Mouse (Mus musculus) brown adipose tissue, adult 24 weeks (tissue): Measurements from ENCODE around the gene Birc2. TPM values are rescaled to one million over a fixed set of nuclear protein-coding genes. Genes with fewer than 3 reads are reported as not detected.
"Not testable (repeated sequence)": the region's sequence is repeated elsewhere in the genome, so short reads cannot be mapped to it uniquely, and the experiment has no call there.

Experiments
- H3K27ac ChIP-seq: fragments of 200-500 bp; replicated peaks from 2 replicates; pipeline ENCODE4 v1.5.1; 2012; ENCODE audit warnings: low read depth, mild to moderate bottlenecking, low read length
- H3K4me1 ChIP-seq: fragments of 200-500 bp; 2 replicates; pipeline ENCODE4 v1.6.1; 2012; ENCODE audit warnings: low read length, mixed read lengths; ENCODE audit not compliant: control insufficient read depth, insufficient read depth, insufficient read length
- H3K4me3 ChIP-seq: fragments of 200-500 bp; 2 replicates; pipeline ENCODE4 v1.5.1; 2012; ENCODE audit warnings: low read depth, mild to moderate bottlenecking, low read length, moderate library complexity; ENCODE audit not compliant: insufficient read depth
- polyA plus RNA-seq: library from polyadenylated mRNA; stranded (reverse); fragments of >200 nt; gene quantifications from 2 replicates; pipeline ENCODE4 v1.2.4, GENCODE M21; 2012; ENCODE audit not compliant: missing spikeins, insufficient read depth, insufficient read length

The Birc2 gene
- polyA plus RNA-seq: 10.1 and 19.7 TPM in 2 replicates

DNA sequence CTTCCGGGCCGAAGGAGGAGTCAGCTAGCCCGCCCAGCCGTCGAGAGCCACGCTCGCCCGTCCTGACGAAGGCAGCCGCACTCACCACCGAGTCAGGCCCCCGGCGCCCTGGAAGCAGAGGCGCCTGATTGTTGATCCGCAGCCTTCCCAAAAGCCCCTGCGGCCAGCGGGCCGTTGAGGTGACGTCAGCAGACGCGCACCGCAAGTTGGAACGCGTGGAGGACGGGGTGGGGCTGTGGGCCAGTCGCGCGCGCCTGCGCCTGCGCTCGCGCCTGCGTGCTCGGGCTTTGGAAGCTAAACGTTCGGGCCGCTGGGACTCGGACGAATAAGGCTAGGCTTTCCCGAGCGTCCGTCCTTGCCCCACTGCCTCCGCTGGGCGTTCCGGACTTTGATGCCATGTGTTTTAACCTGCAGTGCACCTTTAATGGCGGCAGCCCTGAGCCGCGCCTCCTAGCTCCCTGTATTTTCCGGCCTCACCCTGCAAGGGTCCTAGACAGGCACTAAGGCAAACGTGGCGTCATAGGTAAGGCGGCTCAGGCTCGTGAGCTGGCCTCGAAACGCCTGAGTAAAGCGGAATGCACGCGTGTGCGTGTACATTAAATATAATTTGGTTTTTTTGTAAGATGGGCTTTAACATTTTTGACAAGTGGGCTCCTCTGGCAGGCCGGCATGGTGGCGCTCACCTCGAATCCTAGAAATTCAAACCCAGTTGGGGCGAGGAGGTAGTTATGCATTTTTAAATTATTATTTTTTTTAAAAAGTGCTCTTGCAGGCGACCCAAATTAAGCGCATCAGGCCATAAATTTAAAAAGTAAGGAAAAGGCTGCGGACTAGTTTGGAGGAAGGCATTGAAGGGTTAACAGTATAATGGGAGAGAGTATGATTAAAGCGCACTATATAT is at the start of gene Birc2:
Gene Birc2, minus strand, starts transcription at position 160 of the 901 bp plus-strand sequence.
- H3K27ac ChIP-seq: peak within 1 kb of the TSS; percentile 92
- peak within 1 kb of the TSS; percentile 85 for H3K4me3 ChIP-seq
- H3K4me1 ChIP-seq: peaks cover 13% of the 10 kb centered on the region

DNA sequence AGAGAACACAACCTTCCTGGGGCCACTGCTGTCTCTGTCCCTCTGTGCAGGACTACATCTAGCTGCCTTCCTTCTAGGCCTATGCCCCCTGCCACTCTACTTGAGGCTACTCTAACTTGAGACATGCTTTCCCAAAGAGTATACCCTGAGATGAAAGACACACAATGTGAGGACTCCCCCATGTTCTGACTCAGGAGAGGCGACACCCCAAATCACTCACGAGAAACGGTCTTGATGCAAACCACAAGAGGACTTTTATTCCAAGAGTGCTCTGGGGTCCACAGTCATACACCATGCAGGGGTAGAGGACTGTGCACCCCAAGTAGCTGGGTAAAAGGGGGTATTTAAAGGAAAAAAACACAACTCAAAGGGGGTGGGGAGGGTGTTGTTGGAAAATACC is 47.5 kb upstream of the Birc2 start:
- Histone ChIP-seq H3K4me1 (no peaks in the 10 kb centered on the region), H3K4me3 (no peak overlapping the region), H3K27ac (no peak overlapping the region)

DNA sequence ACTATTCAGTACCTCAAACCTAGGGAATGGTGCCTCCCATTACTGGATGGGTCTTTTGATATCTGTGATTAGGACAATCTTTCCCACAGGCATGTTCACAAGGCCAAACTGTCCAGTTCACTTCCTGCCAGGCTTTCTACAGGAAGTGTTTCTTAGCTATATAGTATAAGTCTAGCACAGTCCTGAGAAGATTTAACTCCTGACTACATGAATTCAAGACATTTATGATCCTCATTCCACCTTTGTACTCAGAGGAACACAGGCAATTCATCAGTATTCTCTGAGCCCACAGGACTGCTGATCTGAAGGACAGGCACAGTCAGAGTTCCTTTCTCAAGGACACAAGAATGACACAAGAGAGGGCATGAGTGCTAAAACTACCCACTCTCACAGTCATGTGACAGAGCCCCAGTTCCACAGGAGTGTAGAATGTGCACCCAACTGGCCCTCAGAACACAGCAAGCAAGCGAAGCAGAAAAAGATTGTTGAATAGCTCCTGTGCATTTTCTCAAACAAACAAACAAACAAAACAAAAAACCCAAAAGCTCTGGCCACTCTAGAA is 45.5 kb upstream of the Birc2 start:
- no peak overlapping the region for H3K4me3 ChIP-seq

DNA sequence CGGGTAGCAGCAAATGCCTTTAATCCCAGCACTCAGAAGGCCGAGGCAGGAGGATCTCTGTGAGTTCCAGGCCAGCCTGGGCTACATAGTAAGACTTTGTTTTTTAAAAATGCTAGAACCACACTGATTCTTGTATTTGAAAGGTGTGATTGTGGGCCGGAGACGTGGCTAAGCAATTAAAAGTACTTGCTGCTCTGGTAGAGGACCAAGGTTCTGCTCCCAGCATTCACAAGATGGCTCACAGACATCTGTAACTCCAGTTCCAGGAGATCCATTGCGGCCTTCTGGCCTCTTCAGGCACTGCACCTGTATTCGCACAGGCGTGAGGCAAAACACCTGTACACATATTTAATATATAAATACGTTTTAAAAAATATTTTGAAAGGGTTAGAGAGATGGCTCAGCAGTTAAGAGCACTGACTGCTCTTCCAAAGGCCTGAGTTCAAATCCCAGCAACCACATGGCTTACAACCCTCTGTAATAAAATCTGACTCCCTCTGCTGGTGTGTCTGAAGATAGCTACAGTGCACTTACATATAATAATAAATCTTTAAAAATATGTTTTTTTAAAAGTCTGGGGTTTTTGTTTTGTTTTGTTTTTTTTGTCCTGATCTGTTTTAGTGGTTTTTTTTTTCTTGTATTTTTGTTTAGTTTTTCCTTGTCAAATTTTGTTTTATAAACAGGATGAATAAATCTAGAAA is 36.8 kb upstream of the Birc2 start:
- Histone ChIP-seq H3K4me3 (peak overlapping the region; percentile 64), H3K27ac (peak overlapping the region; percentile 80), H3K4me1 (peaks cover 4% of the 10 kb centered on the region; the same call in 1 of the 2 replicates)

More for the DNA sequence above, 45.5 kb upstream of the Birc2 start:
- Histone ChIP-seq H3K4me1 (no peaks in the 10 kb centered on the region), H3K27ac (no peak overlapping the region)

DNA sequence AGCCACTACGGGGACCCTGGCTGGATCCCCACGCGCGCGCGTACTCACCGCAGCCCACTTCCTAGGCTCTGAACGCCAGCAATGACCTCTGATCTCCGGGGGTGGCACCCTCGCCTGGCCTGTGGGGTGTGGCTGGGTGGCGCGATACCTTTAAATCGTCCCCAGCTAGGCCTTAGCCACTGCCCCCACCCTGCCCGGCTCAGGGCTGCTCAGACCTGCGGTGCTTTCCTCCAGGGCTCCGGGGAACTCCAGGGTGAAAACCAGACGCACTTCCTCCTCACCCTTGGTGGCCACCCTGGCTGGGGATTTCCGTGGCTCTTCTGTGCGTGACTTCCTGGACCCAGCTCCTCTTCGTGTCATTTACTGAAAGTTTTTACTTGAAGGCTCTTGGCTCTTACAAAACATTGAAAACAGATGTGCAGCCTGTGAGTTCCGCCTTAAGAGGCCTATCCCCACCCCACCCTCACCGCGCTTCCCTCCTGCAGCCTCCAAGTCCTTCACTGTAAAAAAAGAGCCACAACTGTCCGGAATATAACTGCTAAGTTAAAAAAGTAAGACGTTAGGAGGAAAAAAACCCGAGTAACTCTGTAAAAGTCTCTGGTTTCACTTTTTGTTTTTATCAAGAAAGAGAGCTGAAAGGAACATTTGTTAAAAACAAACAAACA is 36.0 kb upstream of the Birc2 start, which contains the start of gene Birc3:
Gene Birc3, minus strand, starts transcription at position 412 of the 665 bp plus-strand sequence.
- Histone ChIP-seq H3K27ac (peak within 1 kb of the TSS; percentile 80), H3K4me3 (peak within 1 kb of the TSS; percentile 64), H3K4me1 (peaks cover 4% of the 10 kb centered on the region; the same call in 1 of the 2 replicates)

DNA sequence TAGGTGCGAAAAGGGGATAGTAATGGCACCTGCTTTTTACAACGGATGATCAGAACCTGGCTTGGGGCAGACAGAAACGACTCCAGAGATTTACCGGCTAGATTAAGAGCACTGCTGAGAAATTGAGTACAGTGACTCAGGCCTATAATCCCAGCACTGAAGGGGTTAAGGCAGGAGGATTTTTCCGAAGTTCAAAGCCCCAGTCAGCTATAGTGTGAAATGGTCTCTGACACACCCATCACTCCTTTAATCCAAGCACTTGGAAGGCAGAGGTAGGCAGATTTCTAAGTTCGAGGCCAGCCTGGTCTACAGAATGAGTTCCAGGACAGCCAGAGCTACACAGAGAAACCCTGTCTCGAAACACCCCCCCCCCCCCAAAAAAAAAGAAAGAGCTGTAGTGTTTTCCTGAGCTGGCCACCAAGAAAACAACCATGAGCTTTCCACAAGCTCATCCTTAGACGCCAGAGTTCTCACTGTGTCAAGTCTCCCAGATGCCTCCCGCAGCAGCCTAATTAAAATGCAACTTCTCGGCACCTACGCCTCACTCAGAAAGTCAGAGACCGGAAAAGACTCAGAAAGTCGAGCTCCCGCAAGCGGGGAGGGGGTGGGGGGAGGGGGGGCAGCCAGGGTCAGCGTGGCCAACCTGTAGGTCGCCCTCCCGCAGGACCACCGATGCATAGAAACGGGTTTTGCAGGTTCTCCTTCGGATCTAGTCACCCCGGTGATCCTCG is 35.3 kb upstream of the Birc2 start:
- Histone ChIP-seq H3K4me1 (peaks cover 4% of the 10 kb centered on the region; the same call in 1 of the 2 replicates), H3K27ac (peak overlapping the region; percentile 80), H3K4me3 (peak overlapping the region; percentile 64)

DNA sequence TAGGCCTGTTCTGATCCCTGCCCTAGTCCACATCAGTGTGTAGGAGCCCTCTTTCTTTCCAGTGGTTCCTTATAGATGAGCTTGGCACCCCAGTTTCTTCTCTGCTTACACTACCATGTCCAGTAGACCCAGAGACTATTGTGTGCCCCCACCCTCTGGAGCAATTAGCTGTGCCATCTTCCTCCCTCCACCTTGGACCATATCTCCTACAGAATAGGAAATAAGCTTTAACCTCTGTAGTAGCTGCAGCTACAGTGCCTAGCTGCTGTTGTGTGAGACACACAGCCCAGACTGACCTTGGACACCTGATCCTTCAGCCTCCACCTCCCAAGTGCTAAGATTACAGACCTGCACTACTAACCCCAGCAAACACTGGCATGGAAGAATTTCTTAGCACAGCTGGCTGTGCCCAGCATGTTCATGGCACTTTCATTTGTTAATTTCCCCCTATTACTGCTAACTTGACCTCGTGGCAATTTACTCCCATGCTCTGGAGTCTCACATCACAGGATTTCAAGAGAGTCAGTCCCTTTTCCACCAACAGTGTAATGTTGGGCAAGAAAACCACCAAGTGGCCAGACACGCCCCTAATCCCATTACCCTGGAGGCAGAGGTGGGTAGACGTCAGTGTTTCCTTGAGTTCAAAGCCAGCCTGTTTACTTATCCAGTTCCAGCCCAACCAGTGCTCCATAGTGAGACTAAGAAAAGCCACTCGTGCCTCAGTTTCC is 34.6 kb upstream of the Birc2 start:
- peak overlapping the region; percentile 80 for H3K27ac ChIP-seq
- peak overlapping the region; percentile 64 for H3K4me3 ChIP-seq
- H3K4me1 ChIP-seq: peaks cover 4% of the 10 kb centered on the region; the same call in 1 of the 2 replicates

DNA sequence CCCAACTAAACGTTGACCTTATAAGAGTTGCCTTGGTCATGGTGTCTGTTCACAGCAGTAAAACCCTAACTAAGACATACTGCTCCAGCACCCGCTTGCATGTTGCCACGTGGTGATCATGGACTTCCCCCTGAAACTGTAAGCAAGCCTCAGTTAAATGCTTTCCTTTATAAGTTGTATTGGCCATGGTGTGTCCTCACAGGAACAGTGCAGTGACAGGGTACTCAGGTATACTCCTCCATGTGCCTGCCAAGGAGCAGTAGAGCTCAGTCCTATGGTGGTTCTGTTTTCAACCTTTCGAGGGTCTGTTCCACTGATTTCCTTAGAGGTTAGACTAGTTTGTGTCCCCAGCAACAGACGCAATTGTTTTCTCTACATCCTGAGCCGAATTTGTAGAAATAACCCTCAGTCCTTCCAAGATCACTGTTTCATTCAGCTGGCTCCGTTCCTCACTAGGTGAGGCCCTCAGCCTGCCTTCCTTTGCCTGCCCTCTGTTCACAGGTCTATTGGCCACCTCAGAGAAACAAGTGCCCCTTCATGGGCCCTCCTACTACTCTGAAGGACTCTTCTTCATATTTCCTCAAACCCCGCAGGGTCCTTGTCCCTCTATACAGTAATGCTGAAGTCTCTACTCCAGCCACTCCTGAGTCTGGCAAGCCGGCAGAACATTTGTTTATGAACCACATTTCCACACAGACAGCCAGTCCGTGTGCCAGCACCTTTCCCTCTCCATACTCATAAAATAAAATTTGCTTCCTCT is 33.9 kb upstream of the Birc2 start:
- H3K4me3 ChIP-seq: 0 out of 2 replicates have a peak overlapping the region, but pooled peaks have one; percentile 64
- peak overlapping the region; percentile 80 for H3K27ac ChIP-seq
- H3K4me1 ChIP-seq: peaks cover 4% of the 10 kb centered on the region; the same call in 1 of the 2 replicates

DNA sequence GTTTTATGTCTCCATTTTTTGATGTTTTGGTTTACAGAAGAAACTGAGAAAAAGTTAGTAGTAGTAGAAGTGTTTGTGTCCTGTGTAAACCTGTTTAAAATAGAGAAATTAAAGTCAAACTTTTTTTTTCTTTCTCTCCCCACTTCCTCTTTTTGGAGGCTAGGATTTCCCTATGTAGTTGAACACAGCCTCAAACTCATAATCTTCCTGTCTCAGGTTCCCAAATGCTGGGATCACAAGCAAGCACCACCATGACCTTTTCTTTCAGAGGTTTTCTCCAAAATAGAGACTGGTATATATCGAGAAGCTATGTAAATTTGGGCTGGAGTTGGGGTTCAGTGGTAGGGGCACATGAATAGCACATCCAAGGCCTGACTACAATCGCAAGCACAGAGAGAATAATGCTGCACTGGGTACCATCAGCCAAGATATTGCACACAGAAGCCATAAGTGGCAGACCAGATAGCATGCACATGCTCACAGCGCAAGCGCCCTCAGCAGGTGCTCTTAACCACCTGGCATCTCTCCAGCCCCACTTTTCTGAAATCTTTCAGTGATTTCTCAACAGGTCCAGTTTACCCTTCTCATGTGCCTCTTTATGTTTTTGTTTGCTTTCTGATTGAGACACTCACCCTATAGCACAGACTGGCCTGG is 32.1 kb upstream of the Birc2 start:
- H3K4me1 ChIP-seq: peaks cover 4% of the 10 kb centered on the region; the same call in 1 of the 2 replicates
- no peak overlapping the region for H3K27ac ChIP-seq
- no peak overlapping the region for H3K4me3 ChIP-seq

DNA sequence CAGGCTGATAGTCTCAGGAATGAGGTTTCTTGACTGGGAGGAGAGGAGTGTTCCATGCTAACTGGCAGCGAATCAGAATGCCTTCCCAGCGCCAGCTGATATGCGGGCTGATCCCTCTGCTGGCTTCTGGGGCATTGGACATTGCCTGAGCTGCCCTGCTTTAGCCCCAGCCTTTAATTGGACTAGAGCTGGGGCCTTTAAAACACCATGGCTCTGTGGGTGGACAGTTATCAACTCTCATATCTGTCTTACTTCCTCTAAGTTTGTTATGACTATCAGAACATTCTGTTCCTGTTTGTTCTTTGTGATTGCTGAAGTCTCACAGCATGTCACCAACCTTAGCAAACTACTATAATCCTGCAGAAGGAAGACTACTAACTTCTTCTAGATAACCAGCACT is 31.1 kb upstream of the Birc2 start:
- Histone ChIP-seq H3K27ac (peak overlapping the region; percentile 38), H3K4me1 (no peaks in the 10 kb centered on the region), H3K4me3 (no peak overlapping the region)

DNA sequence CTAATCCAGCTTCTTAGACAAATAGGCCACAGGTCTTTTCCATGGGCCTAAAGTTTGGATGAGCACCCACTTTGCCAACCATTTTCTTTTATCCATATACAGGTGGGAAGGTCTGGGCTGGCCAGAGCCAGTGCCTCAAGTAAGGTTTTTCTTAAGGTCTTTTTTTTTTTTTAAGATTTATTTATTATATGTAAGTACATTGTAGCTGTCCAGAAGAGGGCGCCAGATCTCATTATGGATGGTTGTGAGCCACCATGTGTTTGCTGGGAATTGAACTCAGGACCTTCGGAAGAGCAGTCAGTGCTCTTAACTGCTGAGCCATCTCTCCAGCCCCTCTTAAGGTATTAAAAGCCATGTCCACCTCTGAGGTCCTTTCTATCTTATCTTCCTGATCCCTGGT is 30.1 kb upstream of the Birc2 start:
- H3K4me3 ChIP-seq, H3K27ac ChIP-seq, H3K4me1 ChIP-seq: not testable (repeated sequence)

DNA sequence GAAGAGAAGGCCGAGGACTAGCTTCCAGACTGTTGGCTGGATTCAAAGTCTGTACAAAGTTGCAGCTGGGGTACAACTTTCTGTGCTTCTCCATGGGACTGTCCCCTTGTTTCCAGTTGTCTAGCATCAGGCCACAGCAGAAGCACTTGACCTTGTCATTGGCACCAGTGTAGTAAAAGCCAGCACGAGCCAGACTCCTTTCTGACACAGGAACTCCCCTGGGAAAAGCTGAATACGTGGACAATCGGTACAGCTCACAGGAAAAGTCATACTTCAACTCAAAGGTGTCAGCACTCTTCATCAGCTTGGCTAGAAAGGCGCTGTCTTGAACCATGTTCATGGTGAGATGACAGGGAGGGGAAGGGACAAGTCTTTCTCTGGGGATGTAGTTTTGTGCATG is 24.1 kb upstream of the Birc2 start:
- no peak overlapping the region for H3K27ac ChIP-seq
- H3K4me3 ChIP-seq: no peak overlapping the region
- no peaks in the 10 kb centered on the region for H3K4me1 ChIP-seq

DNA sequence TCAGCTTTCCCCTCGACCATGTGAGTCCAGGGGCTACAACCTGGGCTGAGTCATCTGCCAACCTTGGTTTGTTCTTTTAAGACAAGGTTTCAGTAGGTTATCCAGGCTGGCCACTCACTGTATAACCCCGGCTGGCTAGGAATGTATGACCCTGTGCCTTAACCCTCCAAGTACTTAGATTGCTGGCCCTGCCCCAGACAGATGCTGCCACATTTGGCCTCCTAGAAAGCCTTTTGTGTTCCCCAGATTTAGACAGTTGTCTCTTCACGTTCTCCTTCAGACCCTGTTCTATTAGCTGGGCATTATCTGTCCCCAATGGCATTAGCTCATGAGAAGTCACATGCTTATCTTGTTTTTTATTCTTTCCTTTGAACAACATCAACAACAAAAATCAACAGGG is 19.0 kb upstream of the Birc2 start:
- Histone ChIP-seq H3K4me1 (no peaks in the 10 kb centered on the region), H3K27ac (no peak overlapping the region), H3K4me3 (no peak overlapping the region)
